Mouse (Mus musculus) kidney, adult 2 months (tissue): ENCODE measurements around the gene Atf7ip.

ENCODE experiments used
- CTCF ChIP-seq: fragments of 200-500 bp; conservative IDR thresholded peaks from 2 replicates; pipeline ENCODE4 v1.5.1; 2011; ENCODE audit warnings: low read depth, mild to moderate bottlenecking, control low read depth, low read length, moderate library complexity, mixed read lengths; ENCODE audit not compliant: insufficient read depth, insufficient read length
- POLR2A ChIP-seq: fragments of 200-500 bp; IDR thresholded peaks from one replicate; pipeline ENCODE4 v1.6.1; 2011; ENCODE audit warnings: low read depth, low read length, control low read depth

DNA sequence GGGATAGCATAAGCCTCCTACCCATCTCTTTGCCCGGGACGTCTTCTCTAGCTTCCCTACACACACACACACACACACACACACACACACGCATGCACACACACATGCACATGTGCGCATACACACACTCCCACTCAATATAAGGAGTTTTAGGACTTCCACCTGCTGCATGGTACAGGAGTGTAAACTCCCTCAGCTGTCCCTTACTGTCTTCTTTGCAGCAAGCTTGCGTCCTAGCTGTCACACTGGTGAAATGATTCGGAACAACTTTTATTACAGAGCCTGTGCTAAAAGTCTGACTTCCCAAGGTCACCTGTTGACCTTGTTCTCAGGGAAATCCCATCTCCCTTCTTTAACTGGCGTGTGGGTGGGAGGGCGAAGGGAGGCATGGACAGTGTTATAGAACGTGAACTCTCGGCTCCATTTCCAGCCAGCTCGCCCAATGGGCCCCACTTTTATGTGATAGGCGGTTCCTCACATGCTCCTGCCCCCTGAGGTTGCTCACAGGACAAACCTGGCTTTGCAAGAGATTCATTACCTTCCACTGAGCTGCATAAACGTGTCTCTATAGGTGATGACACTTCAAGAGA lies 126.1 kb downstream of the Atf7ip start:
- TF ChIP-seq POLR2A = no peak
- no peak for TF ChIP-seq CTCF
